13 mouse cellular contexts compared by ENCODE assay signal in the genomic region with DNA sequence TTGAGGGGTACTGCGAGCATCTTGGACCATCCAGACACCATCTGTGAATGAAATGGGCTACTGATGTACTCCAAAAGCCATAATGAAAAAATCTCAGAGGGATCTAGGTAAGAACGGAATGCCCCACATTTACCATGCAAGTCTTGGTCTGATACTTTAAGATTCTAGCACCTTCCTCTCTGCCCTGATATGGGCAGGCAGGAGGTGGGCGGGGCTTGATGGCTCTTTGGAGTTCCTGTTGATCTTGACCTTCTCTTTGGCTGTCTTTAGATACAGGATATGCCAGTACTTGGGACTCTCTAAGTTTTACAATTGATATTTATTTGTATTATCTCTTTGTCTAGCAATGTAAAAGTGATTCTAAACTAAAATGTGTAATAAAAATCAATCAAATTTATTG. TPM values are rescaled to one million over a fixed set of nuclear protein-coding genes. Genes with fewer than 3 reads are reported as not detected.
DNase-seq lines count a peak whose midpoint lies in the region; ATAC-seq and TF ChIP-seq lines count a peak whose summit lies in the region.
"Had no signal": no experiment of that assay in that cellular context is flagged by ENCODE, and none has a peak within 500 bp of the region (broad histone marks: within the 10 kb centered on the region; RNA-seq: fewer than 3 reads in every experiment).

No protein-coding gene starts in this region.

- peaks cover 11% of the 10 kb centered on the region for H3K4me1 ChIP-seq in cerebellum, adult 2 months (ENCODE audit: control insufficient read depth, insufficient read depth, low read length)
- H3K4me1 ChIP-seq: forebrain, embryonic 15.5 days had no signal

- no peak for DNase-seq in cerebellum, adult 2 months
- no peak for DNase-seq in cerebellum, adult 11-12 months
- DNase-seq in spleen, adult 18-20 months = peak; percentile 29 to 52
- DNase-seq in spleen, adult 12 weeks (ENCODE audit: low spot score) = no peak
- DNase-seq in thymus, postnatal 36 days = peak; percentile 37 to 57
- DNase-seq in ovary, postnatal 36 days (ENCODE audit: low spot score) = no peak
- DNase-seq in urinary bladder, postnatal 10 days (ENCODE audit: low spot score) = no peak
- DNase-seq: heart, postnatal 14 days; left cerebral cortex, postnatal 4 days; right cerebral cortex, postnatal 25 days had no signal

- 65% methylated on average over 3 of the region's 3 CpGs for WGBS in cerebellum, adult 2 months

- H3K27ac ChIP-seq in cerebellum, adult 2 months (ENCODE audit: insufficient read depth, low read length) = peak overlapping the region; percentile 1; the same call in 1 of the 2 replicates
- H3K27ac ChIP-seq: forebrain, embryonic 15.5 days had no signal

- no peak for TF ChIP-seq POLR2A in cerebellum, adult 2 months (IDR thresholded peaks at IDR 0.05; ENCODE audit: borderline replicate concordance, insufficient read depth, low read length)

- H3K4me3 ChIP-seq in cerebellum, adult 2 months (replicated peaks; ENCODE audit: insufficient read depth, low read depth, low read length) = no peak overlapping the region
- H3K4me3 ChIP-seq: forebrain, embryonic 15.5 days had no signal

- H3K27me3 ChIP-seq in cerebellum, adult 2 months (ENCODE audit: control insufficient read depth, insufficient read depth, low read length) = no peaks in the 10 kb centered on the region
- H3K27me3 ChIP-seq: forebrain, embryonic 15.5 days had no signal

- TF ChIP-seq CTCF in cerebellum, adult 2 months (IDR thresholded peaks at IDR 0.05; ENCODE audit: borderline replicate concordance, insufficient read depth, low read depth, low read length) = no peak

- peak; percentile 46; the same call in 1 of the 2 replicates for ATAC-seq in granulocyte monocyte progenitor cell, adult 5-6 weeks (replicated peaks; ENCODE audit: poor library complexity, severe bottlenecking)
- ATAC-seq: forebrain, embryonic 15.5 days; midbrain, embryonic 16.5 days had no signal

RNA-seq across cellular contexts. Expression of a gene that starts 12.6 kb away (rescaled TPM):
- 20.5 and 21.8 TPM in 2 replicates for polyA plus RNA-seq in cerebellum, adult 2 months (2012; rRNA removed)
- 28.1 and 48.1 TPM in 2 replicates for total RNA-seq in granulocyte monocyte progenitor cell, adult 5-6 weeks (2014; fragmentation: Nextera tagmentation)
- total RNA-seq in granulocyte monocyte progenitor cell, adult 5-6 weeks (2017) = 19.9 and 21.2 TPM in 2 replicates

RNA-seq across cellular contexts. Expression of a gene that starts 41.8 kb away (rescaled TPM):
- 26.0 and 27.1 TPM in 2 replicates for polyA plus RNA-seq in cerebellum, adult 2 months (2012; rRNA removed)
- 6.9 and 7.7 TPM in 2 replicates for total RNA-seq in granulocyte monocyte progenitor cell, adult 5-6 weeks (2014; fragmentation: Nextera tagmentation)
- total RNA-seq in granulocyte monocyte progenitor cell, adult 5-6 weeks (2017) = 9.1 and 11.3 TPM in 2 replicates

Comparison
In these comparisons a context has a peak if more than half of its experiments do, and no peak if none do; other contexts are left out.
1. DNase-seq: peak in spleen, adult 18-20 months (2 of 2) and thymus, postnatal 36 days (2 of 2); none in cerebellum, adult 2 months (0 of 2), cerebellum, adult 11-12 months (single experiment), spleen, adult 12 weeks (single experiment), ovary, postnatal 36 days (single experiment) and urinary bladder, postnatal 10 days (single experiment).